Mouse (Mus musculus): Measurements from ENCODE around the gene Vegfd.

- TF ChIP-seq CTCF (IDR thresholded peaks at IDR 0.05; ENCODE audit: insufficient read depth, low read length) = no peak
- no peak for TF ChIP-seq POLR2A (IDR thresholded peaks at IDR 0.05; ENCODE audit: borderline replicate concordance, extremely low read depth, low read depth, low read length)
Measured at GRCm38 (mm10) chrX:164430621-164431020, 57.4 kb downstream of the Vegfd start.

All from lung, adult 2 months (tissue).